Mouse (Mus musculus) macrophage (primary cell): ENCODE data around the gene Hdac7. TPM values are rescaled to one million over a fixed set of nuclear protein-coding genes. Genes with fewer than 3 reads are reported as not detected.
A peak's percentile ranks its signal among the peaks of the same experiment; 100 is the strongest.

ENCODE experiments used
- H3K27ac ChIP-seq: fragments of 350-480 bp; formaldehyde crosslinking; 2 replicates; pipeline ENCODE4 v1.9.0; 2021
- H3K36me3 ChIP-seq: fragments of 350-480 bp; formaldehyde crosslinking; 2 replicates; pipeline ENCODE4 v1.9.0; 2021; ENCODE audit errors: inconsistent target
- H3K4me3 ChIP-seq: fragments of 350-480 bp; formaldehyde crosslinking; 2 replicates; pipeline ENCODE4 v1.9.0; 2021; ENCODE audit errors: inconsistent target
- H3K79me2 ChIP-seq: fragments of 350-480 bp; formaldehyde crosslinking; 2 replicates; pipeline ENCODE4 v1.9.0; 2021; ENCODE audit errors: inconsistent target
- WGBS: methylation state at CpG from one replicate; pipeline ENCODE4 v1.1.7; 2026; ENCODE audit warnings: inconsistent platforms; ENCODE audit not compliant: missing documents; 5-methylcytosine and 5-hydroxymethylcytosine counted together
- polyA plus RNA-seq: library from polyadenylated mRNA; stranded (reverse); fragments of 250-400 nt; gene quantifications from 3 replicates; pipeline ENCODE4 v1.2.4, GENCODE M21; 2018; ENCODE audit warnings: inconsistent platforms

The Hdac7 gene
- polyA plus RNA-seq, 1 experiment from 2014 or later: 2.1 TPM

DNA sequence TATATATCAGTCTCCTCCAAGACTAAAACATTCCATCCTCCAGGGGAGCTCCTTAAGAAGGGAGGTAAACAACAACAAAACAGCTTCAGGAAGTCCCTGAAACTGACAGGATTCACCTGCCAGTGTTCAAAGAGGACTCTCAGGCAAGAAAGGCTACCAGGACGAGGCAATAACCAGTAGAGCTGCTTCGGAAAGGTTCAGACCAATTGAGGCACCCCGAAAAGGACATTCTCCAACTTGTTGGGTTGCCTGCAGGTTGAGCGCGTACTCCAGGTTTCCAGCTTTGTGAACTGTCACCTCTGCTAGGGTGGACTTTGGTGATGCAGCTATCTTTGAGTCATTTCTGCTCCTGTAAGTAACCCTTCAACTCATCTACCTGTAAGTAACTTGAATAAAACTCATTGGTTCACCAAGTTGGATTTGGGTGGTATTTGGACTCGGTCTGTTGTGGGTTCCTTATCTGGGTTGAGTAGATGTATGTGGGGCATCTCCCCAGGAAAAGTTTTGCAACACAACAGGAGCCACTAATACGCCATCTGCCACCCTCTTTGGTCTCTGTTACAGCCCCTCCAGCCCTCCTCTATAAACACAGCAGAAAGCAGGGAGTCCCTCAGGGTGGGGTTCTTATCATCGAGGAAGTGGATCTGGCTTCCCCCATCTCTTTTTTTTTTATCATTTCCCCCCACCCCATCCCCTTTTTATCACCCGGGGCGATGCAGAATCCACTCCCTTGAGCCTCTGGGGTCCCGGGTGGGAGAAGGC, 2.0 kb upstream of the Hdac7 start:
- H3K27ac ChIP-seq: no peak overlapping the region
- no peaks in the 10 kb centered on the region for H3K79me2 ChIP-seq
- no peaks in the 10 kb centered on the region for H3K36me3 ChIP-seq
- no peak overlapping the region for H3K4me3 ChIP-seq
- WGBS: 81% methylated on average over 11 of the region's 11 CpGs

DNA sequence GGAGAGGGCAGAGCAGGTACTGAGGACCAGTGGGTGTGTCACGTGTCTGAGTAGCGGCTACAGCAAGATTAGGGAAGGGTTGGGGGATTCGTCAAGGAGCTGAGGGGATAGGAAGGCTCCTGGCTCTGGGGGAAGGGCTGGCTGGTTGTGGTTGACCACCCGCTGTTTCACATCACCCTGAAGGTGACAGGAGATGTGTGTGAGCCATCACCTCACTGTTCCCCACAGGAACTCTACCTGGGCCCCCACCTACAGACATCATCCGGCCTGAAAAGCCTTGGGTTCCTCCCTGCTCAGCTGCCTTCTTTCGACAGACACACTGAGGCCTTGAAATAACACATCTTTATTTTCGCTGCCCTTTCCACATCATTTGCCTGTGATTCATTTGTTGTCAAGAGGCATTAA, 1.1 kb downstream of the Hdac7 start:
- Histone ChIP-seq H3K4me3 (no peak overlapping the region), H3K27ac (no peak overlapping the region), H3K36me3 (no peaks in the 10 kb centered on the region), H3K79me2 (no peaks in the 10 kb centered on the region)
- 92% methylated on average over 7 of the region's 7 CpGs for WGBS

DNA sequence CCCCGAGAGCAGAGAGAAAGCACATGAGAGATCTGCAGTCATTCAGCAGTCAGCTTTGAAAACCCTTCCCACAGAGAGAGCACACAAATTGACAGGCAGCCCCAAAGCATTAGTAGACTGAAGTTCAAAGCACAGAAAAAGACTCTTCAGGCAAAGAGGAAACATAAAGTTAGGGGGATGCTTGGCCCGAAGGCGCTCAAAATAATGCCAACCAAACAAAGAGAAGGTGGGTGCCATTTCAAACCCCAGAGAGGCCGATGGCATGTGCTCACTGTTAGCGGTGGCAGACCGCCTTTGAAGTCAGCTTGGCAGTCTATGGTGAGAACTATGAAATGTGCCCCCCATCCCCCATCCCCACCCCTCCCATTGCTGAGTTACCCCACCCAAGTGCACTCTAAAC, 2.2 kb downstream of the Hdac7 start:
- no peaks in the 10 kb centered on the region for H3K36me3 ChIP-seq
- 95% methylated on average over 6 of the region's 6 CpGs for WGBS
- H3K4me3 ChIP-seq: no peak overlapping the region
- H3K79me2 ChIP-seq: no peaks in the 10 kb centered on the region
- no peak overlapping the region for H3K27ac ChIP-seq

GRCm38 (mm10) chr15:97841383-97841782, 2.9 kb downstream of the Hdac7 start:
- Histone ChIP-seq H3K79me2 (no peaks in the 10 kb centered on the region), H3K4me3 (no peak overlapping the region), H3K27ac (no peak overlapping the region), H3K36me3 (no peaks in the 10 kb centered on the region)
- WGBS: 71% methylated on average over 6 of the region's 6 CpGs

DNA sequence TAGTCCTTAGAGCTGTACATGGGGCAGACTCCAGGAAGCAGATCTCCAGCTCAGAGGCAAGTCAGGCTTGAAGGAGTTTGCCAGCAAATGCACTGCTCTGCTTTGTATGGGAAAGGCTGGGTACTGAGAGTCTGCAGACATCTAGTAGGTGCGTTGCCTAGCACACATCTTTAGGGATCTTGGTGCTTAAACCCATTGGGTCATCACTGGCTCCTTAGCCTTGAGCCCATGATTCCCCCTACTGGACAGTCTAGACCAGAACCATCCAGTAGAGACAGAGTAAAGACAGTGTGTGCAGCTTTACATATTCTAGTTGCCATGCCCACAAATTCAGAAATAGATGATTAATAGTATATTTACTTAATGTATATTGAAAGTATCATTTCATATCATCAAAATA, 3.5 kb downstream of the Hdac7 start:
- Histone ChIP-seq H3K27ac (no peak overlapping the region), H3K36me3 (no peaks in the 10 kb centered on the region), H3K79me2 (no peaks in the 10 kb centered on the region), H3K4me3 (no peak overlapping the region)
- 82% methylated on average over 1 of the region's 1 CpGs for WGBS

DNA sequence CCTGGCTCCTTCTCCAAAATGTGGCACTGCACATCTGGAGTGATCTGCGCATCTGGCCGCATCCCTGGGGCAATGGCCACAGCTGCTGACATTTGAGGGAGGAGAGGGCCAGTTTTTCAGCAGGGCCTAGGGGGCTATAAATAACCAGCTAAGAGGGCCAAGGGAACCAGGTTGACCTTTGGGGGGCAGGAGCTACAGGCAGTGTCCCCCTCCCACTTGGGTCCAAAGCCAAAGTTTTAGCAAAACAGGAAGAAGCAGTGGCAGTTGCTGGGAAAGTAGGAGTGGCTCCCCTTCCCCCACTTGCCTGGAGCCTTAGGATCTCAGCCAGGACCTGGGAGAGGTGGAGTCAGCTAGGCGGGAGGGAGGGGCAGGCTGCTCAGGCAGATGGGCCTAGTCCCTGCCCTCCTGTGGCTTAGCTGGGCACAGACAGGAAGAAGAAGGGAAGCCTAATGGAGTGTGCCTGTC, 4.3 kb downstream of the Hdac7 start:
- H3K36me3 ChIP-seq: no peaks in the 10 kb centered on the region
- H3K4me3 ChIP-seq: no peak overlapping the region
- 65% methylated on average over 3 of the region's 3 CpGs for WGBS
- no peak overlapping the region for H3K27ac ChIP-seq
- H3K79me2 ChIP-seq: no peaks in the 10 kb centered on the region

DNA sequence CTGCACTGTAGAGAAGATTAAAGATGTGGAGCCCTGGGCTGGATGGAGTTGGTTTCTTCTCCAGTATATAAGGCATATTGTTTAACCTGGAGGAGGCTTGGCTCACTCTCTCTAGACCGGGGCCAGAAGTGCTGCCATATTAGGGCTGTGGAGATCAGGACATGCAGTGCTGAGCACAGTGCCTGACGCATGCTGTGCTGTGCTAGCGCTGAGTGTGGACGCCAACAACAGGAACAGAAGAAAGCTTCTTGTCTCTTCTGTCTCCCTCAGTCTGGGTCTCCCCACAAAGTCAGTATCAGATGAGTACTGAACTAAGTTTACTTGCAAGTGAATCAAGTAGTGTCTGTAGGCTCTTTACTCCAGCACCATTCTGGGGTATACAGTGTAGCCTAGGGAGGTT, 4.8 kb downstream of the Hdac7 start:
- no peaks in the 10 kb centered on the region for H3K79me2 ChIP-seq
- H3K4me3 ChIP-seq: no peak overlapping the region
- no peak overlapping the region for H3K27ac ChIP-seq
- WGBS: 91% methylated on average over 3 of the region's 4 CpGs
- H3K36me3 ChIP-seq: no peaks in the 10 kb centered on the region

DNA sequence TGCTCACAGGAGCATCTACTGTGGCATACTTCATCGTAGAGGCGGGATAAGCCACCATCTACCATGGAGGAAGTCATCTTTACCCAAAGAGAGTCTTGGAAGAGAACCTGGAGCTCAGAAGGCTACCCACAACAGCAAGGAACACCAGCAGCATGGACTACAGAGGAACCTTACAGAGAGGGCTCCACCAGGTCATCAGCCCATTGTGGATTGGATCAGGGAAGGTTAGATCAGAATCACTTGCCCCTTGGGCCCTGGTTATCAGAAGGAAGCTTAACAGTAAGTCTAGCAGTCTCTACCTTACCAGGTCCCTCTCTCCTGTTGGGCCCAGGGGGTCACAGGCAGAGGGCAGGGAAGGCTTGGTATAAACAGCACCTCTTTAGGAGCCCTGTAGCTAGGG, 5.3 kb downstream of the Hdac7 start:
- Histone ChIP-seq H3K27ac (no peak overlapping the region), H3K79me2 (no peaks in the 10 kb centered on the region), H3K36me3 (no peaks in the 10 kb centered on the region), H3K4me3 (no peak overlapping the region)
- WGBS: 100% methylated on average over 2 of the region's 2 CpGs

GRCm38 (mm10) chr15:97838395-97838794, 5.9 kb downstream of the Hdac7 start:
- WGBS: 93% methylated on average over 4 of the region's 4 CpGs
- H3K27ac ChIP-seq: no peak overlapping the region
- H3K4me3 ChIP-seq: no peak overlapping the region
- H3K79me2 ChIP-seq: no peaks in the 10 kb centered on the region
- no peaks in the 10 kb centered on the region for H3K36me3 ChIP-seq

DNA sequence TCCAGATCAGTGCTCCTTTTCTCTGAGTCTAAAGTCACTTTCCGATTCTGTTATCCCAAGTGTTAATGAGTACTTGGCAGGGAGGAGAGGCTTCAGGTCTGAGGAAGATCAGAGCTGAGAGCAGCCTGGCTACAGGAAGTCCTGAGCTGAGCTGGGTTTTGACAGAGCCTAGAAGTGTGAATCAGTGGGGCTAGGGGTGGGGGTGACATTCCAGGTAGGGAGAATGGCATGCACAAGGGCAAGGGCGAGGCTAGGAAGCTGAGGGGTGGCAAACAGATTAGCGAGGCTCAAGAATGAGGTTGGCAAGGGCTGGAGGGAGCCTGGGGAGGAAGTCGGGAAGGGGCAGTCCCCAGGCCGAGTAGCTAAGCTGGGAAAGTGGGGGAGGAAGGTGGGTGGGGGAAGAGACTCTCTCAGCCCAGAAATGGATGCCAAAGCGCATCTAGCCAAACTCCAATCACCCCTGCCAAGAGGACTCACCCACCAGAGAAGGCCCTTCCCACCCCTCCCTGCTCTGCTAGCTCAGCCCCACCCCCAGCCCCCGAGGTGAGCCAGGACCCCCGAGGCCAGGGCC, 6.7 kb downstream of the Hdac7 start:
- no peaks in the 10 kb centered on the region for H3K79me2 ChIP-seq
- H3K4me3 ChIP-seq: no peak overlapping the region
- H3K27ac ChIP-seq: no peak overlapping the region
- WGBS: 22% methylated on average over 8 of the region's 8 CpGs
- H3K36me3 ChIP-seq: no peaks in the 10 kb centered on the region

DNA sequence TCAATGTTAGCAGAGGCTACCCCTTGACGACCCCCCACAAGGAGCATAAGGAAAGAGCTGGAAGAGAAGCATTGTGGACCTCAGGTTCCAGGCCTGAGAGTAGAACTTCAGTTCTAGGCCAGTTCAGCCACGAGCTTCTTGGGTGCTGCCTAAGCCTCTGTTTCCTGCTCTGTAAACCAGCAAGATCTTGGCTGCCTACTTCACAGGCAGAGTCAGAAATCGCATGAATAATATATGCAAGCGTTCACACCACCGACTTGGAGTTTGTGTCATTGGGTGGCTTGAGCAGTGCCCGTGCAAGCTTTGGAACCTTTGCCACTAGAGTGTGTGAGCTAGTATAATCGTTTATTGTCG, 7.4 kb downstream of the Hdac7 start:
- WGBS: 61% methylated on average over 8 of the region's 8 CpGs
- no peak overlapping the region for H3K4me3 ChIP-seq
- H3K36me3 ChIP-seq: no peaks in the 10 kb centered on the region
- H3K27ac ChIP-seq: no peak overlapping the region
- H3K79me2 ChIP-seq: no peaks in the 10 kb centered on the region

DNA sequence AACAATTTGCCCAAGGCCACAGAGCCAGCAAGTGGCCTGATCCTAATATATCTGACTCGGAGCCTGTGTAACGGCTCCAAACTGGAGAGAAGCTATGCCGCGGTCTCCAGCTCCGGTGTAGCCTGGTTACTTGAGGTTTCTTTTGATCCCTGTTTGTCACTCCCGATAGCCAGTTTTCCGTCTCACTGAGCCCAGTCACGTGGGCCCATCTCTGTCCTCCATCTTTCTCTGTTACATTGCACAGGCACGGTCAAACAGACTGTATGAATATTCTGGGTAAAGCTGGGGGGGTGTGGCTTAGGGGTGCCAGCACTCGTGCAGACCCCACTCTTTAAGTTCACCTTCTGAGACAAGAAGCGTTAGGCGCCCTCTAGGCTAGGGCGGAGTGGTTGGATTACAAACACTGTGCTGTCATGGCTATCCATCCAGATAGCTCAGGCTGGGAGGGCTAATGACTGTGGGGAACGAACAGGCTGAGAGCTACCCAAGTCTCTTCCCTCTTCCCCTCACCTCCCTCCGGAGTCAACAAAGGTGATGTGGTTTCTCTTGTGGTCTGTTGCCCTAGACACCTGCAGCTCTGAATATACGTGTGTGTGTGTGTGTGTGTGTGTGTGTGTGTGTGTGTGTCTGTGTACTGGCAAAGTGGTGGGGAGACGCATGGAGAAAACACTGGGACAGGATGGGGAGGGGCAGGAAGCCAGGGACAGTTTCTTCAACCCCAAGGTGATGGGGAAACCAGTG, 8.0 kb downstream of the Hdac7 start:
- 79% methylated on average over 17 of the region's 17 CpGs for WGBS
- H3K79me2 ChIP-seq: no peaks in the 10 kb centered on the region
- no peak overlapping the region for H3K4me3 ChIP-seq
- no peaks in the 10 kb centered on the region for H3K36me3 ChIP-seq
- H3K27ac ChIP-seq: no peak overlapping the region

DNA sequence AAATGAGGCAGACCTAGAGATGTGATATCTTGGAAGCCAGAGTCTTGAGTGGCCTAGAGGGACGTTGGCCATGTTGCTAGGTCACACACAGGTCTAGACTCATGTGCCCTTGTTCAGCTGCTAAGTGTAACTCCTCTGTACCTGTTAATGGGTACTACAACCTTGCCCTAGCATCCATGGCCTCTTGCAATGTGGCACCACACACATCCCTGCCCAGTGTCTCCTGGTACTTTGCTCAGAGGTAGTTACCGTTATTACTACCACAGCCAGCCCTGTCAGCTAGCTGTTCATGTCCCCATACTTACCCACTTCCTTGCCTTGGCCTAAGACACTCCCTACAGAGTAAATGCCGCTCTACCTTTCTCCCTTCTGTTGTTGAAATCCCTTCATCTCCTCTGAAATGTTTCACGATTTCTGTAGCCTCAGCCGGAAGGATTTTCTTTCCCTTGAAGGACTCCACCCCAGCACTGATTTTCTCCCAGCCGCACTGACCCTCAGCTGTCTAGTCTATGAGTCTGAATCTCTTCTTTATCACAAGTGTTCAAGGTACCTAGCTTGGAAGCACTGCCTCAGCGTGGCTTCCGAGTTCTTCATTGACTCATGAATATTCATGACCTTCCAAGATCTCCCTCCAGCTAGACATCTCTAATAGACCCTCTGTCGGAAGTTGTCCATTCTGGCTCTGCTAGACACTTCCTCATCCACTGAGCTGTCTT, 11.4 kb downstream of the Hdac7 start:
- WGBS: 47% methylated on average over 9 of the region's 9 CpGs
- Histone ChIP-seq H3K27ac (no peak overlapping the region), H3K79me2 (no peaks in the 10 kb centered on the region), H3K4me3 (no peak overlapping the region), H3K36me3 (no peaks in the 10 kb centered on the region)

GRCm38 (mm10) chr15:97831987-97832640, 12.2 kb downstream of the Hdac7 start:
- H3K36me3 ChIP-seq: no peaks in the 10 kb centered on the region
- peak overlapping the region; percentile 29 for H3K4me3 ChIP-seq
- WGBS: 54% methylated on average over 8 of the region's 10 CpGs
- H3K27ac ChIP-seq: no peak overlapping the region
- no peaks in the 10 kb centered on the region for H3K79me2 ChIP-seq
